Comparison of ENCODE assay signal across 10 mouse cellular contexts in genomic region chr8:79829543-79829890, GRCm38 (mm10).
A peak's percentile ranks its signal among the peaks of the same experiment; 100 is the strongest.
DNase-seq lines count a peak whose midpoint lies in the region; ATAC-seq lines count a peak whose summit lies in the region.
"Had no signal": no experiment of that assay in that cellular context is flagged by ENCODE, and none has a peak within 500 bp of the region (broad histone marks: within the 10 kb centered on the region; RNA-seq: fewer than 3 reads in every experiment).

No protein-coding gene starts in this region.

- no peaks in the 10 kb centered on the region for H3K36me3 ChIP-seq in kidney, embryonic 15.5 days
- H3K36me3 ChIP-seq in forebrain, embryonic 16.5 days (ENCODE audit: control insufficient read depth, insufficient read depth): no peaks in the 10 kb centered on the region
- H3K36me3 ChIP-seq in midbrain, embryonic 11.5 days (ENCODE audit: control insufficient read depth, insufficient read depth, low read length): no peaks in the 10 kb centered on the region
- H3K36me3 ChIP-seq in stomach, embryonic 15.5 days: no peaks in the 10 kb centered on the region
- H3K36me3 ChIP-seq: liver, embryonic 12.5 days had no signal

- no peak for ATAC-seq in kidney, embryonic 15.5 days (replicated peaks; ENCODE audit: low FRiP score)
- ATAC-seq in forebrain, embryonic 16.5 days: no peak
- ATAC-seq in midbrain, embryonic 11.5 days (ENCODE audit: low FRiP score): peak; percentile 64
- no peak for ATAC-seq in stomach, embryonic 15.5 days (ENCODE audit: insufficient read depth, low FRiP score, low read depth)
- ATAC-seq: liver, embryonic 12.5 days had no signal

- H3K27ac ChIP-seq in kidney, embryonic 15.5 days: no peak overlapping the region
- no peak overlapping the region for H3K27ac ChIP-seq in forebrain, embryonic 16.5 days (ENCODE audit: low read length)
- H3K27ac ChIP-seq in midbrain, embryonic 11.5 days (ENCODE audit: low read depth, low read length): peak overlapping the region; percentile 12; the same call in 1 of the 2 replicates
- no peak overlapping the region for H3K27ac ChIP-seq in stomach, embryonic 15.5 days
- H3K27ac ChIP-seq: liver, embryonic 12.5 days had no signal

- DNase-seq in kidney, adult 18-20 months: no peak
- DNase-seq in midbrain, embryonic 11.5 days (ENCODE audit: low spot score, missing footprints): no peak
- DNase-seq in cerebellum, adult 11-12 months: no peak
- no peak for DNase-seq in natural killer cell, adult 2 months (ENCODE audit: low spot score in 2 of 2)
- DNase-seq in gastrocnemius, postnatal 36 days: no peak
- DNase-seq: cerebellum, adult 9-11 months had no signal

- intact Hi-C loops in gastrocnemius, postnatal 36 days (cut with DNase I): no loop called here

- no peak overlapping the region for H3K9ac ChIP-seq in kidney, embryonic 15.5 days
- 0 out of 2 replicates have a peak overlapping the region, but pooled peaks have one; percentile 25 for H3K9ac ChIP-seq in forebrain, embryonic 16.5 days (replicated peaks; ENCODE audit: low read depth, low read length)
- peak overlapping the region; percentile 33 for H3K9ac ChIP-seq in midbrain, embryonic 11.5 days (ENCODE audit: low read length)
- no peak overlapping the region for H3K9ac ChIP-seq in stomach, embryonic 15.5 days
- H3K9ac ChIP-seq: liver, embryonic 12.5 days had no signal

- no peaks in the 10 kb centered on the region for H3K9me3 ChIP-seq in kidney, embryonic 15.5 days (replicated peaks)
- H3K9me3 ChIP-seq in forebrain, embryonic 16.5 days (ENCODE audit: control insufficient read depth, low read length): no peaks in the 10 kb centered on the region
- H3K9me3 ChIP-seq in midbrain, embryonic 11.5 days (ENCODE audit: control insufficient read depth, low read length): no peaks in the 10 kb centered on the region
- H3K9me3 ChIP-seq in stomach, embryonic 15.5 days: no peaks in the 10 kb centered on the region
- H3K9me3 ChIP-seq: liver, embryonic 12.5 days had no signal

- peaks cover 6% of the 10 kb centered on the region; the same call in 1 of the 2 replicates for H3K4me1 ChIP-seq in kidney, embryonic 15.5 days
- H3K4me1 ChIP-seq in forebrain, embryonic 16.5 days (replicated peaks; ENCODE audit: control insufficient read depth, insufficient read depth, low read length): peaks cover 7% of the 10 kb centered on the region
- H3K4me1 ChIP-seq in midbrain, embryonic 11.5 days (ENCODE audit: control insufficient read depth, insufficient read depth, low read length): peaks cover 14% of the 10 kb centered on the region
- H3K4me1 ChIP-seq in stomach, embryonic 15.5 days: no peaks in the 10 kb centered on the region
- H3K4me1 ChIP-seq: liver, embryonic 12.5 days had no signal

- 55% methylated on average over 11 of the region's 11 CpGs for WGBS in kidney, embryonic 15.5 days
- WGBS in forebrain, embryonic 16.5 days: 8% methylated on average over 11 of the region's 11 CpGs
- 11% methylated on average over 11 of the region's 11 CpGs for WGBS in midbrain, embryonic 11.5 days
- 54% methylated on average over 11 of the region's 11 CpGs for WGBS in stomach, embryonic 15.5 days

- no peak overlapping the region for H3K4me3 ChIP-seq in kidney, embryonic 15.5 days (replicated peaks)
- H3K4me3 ChIP-seq in forebrain, embryonic 16.5 days (replicated peaks; ENCODE audit: low read length): peak overlapping the region; percentile 9; the same call in 1 of the 2 replicates
- no peak overlapping the region for H3K4me3 ChIP-seq in midbrain, embryonic 11.5 days (ENCODE audit: low read depth, low read length)
- H3K4me3 ChIP-seq in stomach, embryonic 15.5 days (replicated peaks): no peak overlapping the region
- H3K4me3 ChIP-seq: liver, embryonic 12.5 days had no signal

- H3K27me3 ChIP-seq in kidney, embryonic 15.5 days: no peaks in the 10 kb centered on the region
- H3K27me3 ChIP-seq in forebrain, embryonic 16.5 days (replicated peaks; ENCODE audit: control insufficient read depth, insufficient read depth, low read length): no peaks in the 10 kb centered on the region
- peaks cover 51% of the 10 kb centered on the region for H3K27me3 ChIP-seq in midbrain, embryonic 11.5 days (ENCODE audit: control insufficient read depth, insufficient read depth, low read length)
- H3K27me3 ChIP-seq in stomach, embryonic 15.5 days (replicated peaks): no peaks in the 10 kb centered on the region
- H3K27me3 ChIP-seq: liver, embryonic 12.5 days had no signal

- H3K4me2 ChIP-seq in kidney, embryonic 15.5 days: peak overlapping the region; percentile 7; the same call in 1 of the 2 replicates
- H3K4me2 ChIP-seq in forebrain, embryonic 16.5 days (ENCODE audit: low read length): peak overlapping the region; percentile 35
- H3K4me2 ChIP-seq in midbrain, embryonic 11.5 days: peak overlapping the region; percentile 23
- peak overlapping the region; percentile 16; the same call in 1 of the 2 replicates for H3K4me2 ChIP-seq in stomach, embryonic 15.5 days
- H3K4me2 ChIP-seq: liver, embryonic 12.5 days had no signal

Comparison
In these comparisons a context has a peak if more than half of its experiments do, and no peak if none do; other contexts are left out.
1. H3K9ac ChIP-seq: peak in forebrain, embryonic 16.5 days (single experiment) and midbrain, embryonic 11.5 days (single experiment); none in kidney, embryonic 15.5 days (single experiment) and stomach, embryonic 15.5 days (single experiment).
2. Peak in every context shown above with its lines, with median percentiles within 50 percentile points of each other: H3K4me2 ChIP-seq.